Mouse (Mus musculus) embryonic fibroblast, embryonic 13.5 days (primary cell): ENCODE results near the gene Zdhhc22.

ENCODE experiments used
- CTCF ChIP-seq: IDR thresholded peaks from 2 replicates; pipeline ENCODE4 v1.5.1; 2011; ENCODE audit warnings: mild to moderate bottlenecking, control low read depth, low read length, moderate library complexity, borderline replicate concordance; ENCODE audit not compliant: insufficient read depth
- POLR2A ChIP-seq: IDR thresholded peaks from 2 replicates; pipeline ENCODE4 v1.6.1; 2011; ENCODE audit warnings: low read depth, mild to moderate bottlenecking, control low read depth, low read length, moderate library complexity

GRCm38 (mm10) chr12:86998699-86999098, 8.5 kb upstream of the Zdhhc22 start:
- TF ChIP-seq POLR2A (no peak), CTCF (0 out of 2 replicates have a peak, but pooled peaks have one; percentile 8)
